Mouse (Mus musculus) neural tube, embryonic 10.5 days (tissue): ENCODE results near the gene Ano10.
"Not testable (repeated sequence)": the region's sequence is repeated elsewhere in the genome, so short reads cannot be mapped to it uniquely, and the experiment has no call there.

Experiments
- DNase-seq: peaks from one replicate; pipeline ENCODE4 v3.0.0-alpha.2; 2017; ENCODE audit warnings: low spot score; ENCODE audit errors: extremely low spot score

Gene Ano10

DNA sequence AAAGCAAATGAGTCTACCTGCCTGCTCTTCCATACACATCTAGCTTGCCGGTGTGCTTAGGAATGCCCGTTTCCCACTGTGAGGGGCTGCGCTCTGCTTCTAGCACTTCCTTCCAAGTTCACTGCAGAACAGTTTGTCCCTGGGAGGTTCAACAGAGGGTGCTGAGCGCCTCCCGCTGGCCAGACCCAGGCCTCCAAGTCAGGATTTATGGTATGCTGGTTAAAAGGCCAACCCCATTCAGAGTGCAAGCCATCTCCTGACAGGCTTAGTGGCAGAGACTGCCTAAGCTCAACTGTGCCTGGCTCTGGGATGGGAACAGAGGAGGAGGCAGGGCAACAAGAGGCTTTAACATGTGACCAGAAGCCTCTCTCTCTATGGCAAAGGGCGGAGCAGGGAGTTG, 95.0 kb downstream of the Ano10 start:
- peak; percentile 55 for DNase-seq

- DNase-seq: no peak
These were observed 95.6 kb downstream of the Ano10 start for GRCm38 (mm10) chr9:122198621-122199020.

- DNase-seq: no peak
These were observed 97.2 kb downstream of the Ano10 start for GRCm38 (mm10) chr9:122197021-122197420.

GRCm38 (mm10) chr9:122195042-122195682, 99.1 kb downstream of the Ano10 start:
- no peak for DNase-seq

GRCm38 (mm10) chr9:122193823-122194222, 100.4 kb downstream of the Ano10 start:
- no peak for DNase-seq

DNA sequence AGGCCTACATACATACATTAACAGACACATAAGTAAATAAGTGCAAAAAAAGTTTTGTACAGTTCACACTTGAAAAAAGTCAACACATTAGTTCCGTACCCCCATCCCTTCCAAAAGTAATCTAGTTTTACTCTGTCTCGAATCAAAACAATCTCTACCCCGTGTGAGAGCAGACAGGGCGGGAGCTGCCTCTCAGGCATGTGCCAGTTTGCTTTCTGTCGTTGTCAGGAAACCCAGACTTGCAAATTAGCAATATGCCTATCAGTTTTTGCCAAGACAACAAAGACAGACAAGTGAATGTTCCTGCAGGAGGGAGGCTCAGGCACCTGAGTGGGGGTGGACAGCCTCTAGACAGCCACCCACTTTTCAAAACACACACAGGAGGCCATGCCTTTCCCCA, 100.9 kb downstream of the Ano10 start:
- no peak for DNase-seq

DNA sequence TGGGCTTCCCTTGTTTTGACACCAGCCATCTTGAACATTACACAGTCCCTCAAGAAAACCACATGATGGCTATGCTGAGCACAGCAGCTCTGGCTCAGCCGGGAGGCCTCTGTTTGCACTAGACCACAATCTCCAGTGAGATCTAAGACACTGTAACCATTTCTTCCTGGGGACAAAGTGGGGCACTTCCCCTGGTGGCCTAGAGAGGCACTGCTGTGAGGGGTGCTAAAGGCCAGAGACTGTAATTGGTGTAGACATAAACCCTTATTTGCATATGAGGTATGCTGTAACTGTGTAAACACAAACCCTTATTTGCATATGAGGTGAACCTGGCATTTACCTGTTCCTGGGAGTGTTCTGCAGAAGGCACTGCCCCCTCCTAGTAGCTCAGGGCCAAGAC, 105.5 kb downstream of the Ano10 start:
- no peak for DNase-seq

GRCm38 (mm10) chr9:122187451-122187921, 106.7 kb downstream of the Ano10 start:
- DNase-seq: no peak

DNA sequence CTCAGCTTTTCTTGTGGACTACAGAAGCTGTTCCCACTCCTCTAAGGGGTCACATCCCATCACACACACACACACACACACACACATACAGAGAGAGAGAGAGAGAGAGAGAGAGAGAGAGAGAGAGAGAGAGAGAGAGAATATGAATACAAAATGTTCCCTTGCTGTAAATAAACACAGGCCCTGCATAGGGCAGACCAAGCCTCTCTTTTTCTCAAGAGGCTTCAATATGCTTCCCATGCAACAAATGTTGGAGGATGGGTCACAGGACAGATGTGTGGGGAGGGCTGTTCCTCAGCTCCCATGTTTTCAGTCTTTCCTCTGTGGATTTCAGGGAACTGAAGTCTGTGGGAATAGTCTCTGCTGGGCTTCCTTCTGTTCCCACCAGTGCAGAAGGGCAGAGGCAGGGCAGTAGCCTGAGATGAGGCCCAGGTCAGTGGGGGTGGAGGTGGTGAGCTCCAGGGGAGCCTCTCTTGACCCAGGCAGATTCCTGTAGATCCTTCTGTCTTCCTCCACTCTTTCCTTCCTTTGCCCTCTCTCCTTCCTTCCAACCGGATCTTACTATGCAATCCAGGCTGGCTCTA, 107.5 kb downstream of the Ano10 start:
- no peak for DNase-seq

GRCm38 (mm10) chr9:122185953-122186352, 108.3 kb downstream of the Ano10 start:
- no peak for DNase-seq

- peak; percentile 59 for DNase-seq
These were observed 109.2 kb downstream of the Ano10 start for GRCm38 (mm10) chr9:122185061-122185460.

GRCm38 (mm10) chr9:122184329-122184728, 109.9 kb downstream of the Ano10 start:
- DNase-seq: no peak

DNA sequence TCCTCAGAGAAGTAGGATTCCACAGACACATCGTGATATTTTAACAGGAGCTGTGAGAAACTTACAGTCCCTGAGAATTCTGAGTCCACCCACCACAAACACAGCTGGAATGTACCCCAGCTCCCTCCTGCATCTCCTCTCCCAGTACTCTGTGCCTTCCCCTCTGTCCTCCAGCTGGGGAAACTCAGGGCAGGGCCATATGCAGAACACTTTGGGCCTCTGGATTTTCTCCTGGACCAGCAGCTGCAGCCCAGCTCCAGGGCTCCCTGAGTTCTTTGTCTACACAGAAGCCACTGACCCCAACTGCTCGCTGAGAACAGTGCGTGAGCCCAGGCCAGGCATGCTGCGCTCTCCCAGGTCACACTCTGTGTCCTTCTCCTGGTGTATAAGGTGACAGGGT, 111.1 kb downstream of the Ano10 start:
- no peak for DNase-seq

DNA sequence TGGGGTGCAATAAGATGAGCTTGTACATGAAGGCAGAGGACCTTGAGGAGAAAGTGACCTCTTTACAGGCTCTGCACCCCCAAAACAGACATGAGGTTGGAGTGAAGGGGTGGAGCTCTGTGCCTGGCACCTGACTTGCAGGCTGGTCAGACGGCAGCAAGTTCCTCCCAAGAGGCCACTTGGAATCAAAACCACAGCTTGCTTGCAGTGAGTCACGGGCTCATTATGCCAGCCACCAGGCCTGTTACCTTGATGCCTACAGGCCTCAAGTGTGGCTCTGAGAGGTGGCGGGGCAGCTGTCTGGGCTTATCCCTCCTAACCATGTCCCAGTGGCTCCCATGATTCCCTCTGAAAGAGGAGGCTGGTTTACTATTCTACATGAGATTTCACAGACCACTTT, 114.1 kb downstream of the Ano10 start:
- no peak for DNase-seq

GRCm38 (mm10) chr9:122178427-122178826, 115.8 kb downstream of the Ano10 start:
- no peak for DNase-seq

DNA sequence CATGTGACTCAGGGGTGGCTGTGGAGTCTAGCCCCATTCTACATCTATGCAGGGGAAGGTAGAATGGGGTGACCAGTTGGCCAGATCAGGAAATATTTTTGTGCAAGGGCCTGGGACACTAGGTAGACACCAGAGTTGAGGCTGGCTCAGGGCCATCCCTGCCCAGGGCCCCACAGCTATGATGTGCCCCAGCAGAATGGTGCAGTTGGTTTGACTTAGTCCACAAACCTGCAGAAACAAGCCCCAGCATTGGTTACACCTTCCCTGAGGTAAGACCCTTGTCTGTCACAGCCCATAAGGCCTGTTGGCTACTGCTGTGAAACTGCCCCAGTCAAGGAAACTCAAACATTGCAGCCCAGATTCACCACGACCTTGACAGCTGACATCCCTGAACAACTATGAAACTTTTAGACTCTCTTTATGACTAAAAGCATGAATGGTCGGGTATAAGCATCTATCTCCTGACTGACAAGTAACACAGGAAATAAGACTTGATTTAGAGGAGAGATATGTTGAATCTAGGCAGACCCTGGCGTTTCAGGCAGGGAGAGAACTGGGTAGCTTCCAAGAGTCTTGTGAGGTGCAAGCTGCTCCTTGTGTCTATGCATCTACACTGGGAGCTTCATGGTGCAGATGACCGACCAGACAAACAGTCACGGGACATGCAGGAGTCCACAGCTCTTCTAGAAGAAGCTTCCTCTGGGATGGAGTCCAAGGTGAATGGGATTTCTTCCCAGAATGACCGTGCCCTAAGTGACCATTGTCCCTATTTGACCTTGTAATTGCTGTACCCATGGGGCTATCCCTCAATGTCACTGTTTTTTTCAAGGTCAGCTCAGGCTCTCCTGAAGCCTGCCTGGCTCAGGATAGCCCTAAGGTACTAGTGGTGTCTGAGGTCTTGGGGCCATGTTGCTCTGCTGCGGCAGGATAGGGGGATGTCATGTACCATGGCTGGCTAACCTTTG, 116.7 kb downstream of the Ano10 start:
- no peak for DNase-seq

DNA sequence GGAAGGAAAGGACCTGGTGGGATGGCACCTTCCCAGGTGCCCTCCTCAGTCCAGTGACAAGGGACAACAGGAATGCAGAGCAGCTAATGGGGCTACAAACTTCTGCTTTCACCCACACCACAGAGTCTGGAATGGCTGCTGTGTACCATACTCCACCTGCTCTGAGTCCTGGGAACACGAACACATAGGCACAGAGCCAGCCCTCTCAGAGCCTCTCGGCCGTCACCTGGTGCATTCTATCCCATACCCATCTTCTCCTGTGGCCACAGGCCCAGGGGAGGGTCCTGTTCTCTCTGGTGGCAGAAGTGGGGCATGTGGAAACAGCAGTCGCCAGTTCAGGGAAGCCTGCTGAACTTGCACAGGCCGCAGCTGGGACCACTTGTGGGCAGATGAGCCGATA, 119.5 kb downstream of the Ano10 start:
- DNase-seq: no peak

DNA sequence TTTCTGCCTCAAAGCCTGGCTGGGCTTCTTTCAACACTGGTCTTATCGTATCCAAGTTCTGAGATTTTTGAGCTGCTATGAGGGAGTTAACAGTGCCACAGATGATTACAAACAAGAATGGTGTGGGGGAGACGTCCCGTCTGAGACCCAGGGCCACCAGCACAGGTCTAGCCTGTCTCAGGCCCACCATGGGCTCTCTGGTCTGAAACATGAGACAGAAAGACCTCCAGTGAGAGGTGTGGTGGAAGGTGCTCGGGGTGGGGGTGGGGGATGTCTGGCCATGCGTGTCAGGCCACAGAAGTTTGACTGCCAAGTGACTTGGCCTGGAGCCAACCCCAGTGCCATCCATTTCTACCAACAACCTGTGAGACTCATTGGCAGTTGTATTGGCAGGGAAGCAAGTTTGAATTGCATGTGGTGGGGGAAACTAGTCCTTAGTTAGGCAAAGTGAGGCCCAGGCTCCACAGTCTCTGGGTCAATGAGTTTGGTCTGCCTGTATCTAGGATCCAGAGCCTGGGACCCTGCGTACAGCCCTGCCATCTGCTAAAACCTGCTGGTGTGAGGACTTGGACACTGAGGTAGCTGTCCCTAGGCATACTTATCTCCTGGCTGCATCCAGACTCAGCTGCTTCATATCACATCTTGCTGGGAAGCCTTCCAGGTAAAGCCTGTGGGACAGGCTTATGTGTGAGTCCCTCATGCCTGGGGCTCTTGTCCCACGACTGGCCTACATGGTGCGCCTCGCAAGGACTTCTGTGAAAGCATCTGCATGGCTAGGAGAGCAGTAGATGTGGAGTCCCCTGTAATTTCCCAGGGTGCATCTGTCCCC, 120.6 kb downstream of the Ano10 start:
- DNase-seq: no peak

GRCm38 (mm10) chr9:122172612-122173186, 121.5 kb downstream of the Ano10 start:
- DNase-seq: no peak

DNA sequence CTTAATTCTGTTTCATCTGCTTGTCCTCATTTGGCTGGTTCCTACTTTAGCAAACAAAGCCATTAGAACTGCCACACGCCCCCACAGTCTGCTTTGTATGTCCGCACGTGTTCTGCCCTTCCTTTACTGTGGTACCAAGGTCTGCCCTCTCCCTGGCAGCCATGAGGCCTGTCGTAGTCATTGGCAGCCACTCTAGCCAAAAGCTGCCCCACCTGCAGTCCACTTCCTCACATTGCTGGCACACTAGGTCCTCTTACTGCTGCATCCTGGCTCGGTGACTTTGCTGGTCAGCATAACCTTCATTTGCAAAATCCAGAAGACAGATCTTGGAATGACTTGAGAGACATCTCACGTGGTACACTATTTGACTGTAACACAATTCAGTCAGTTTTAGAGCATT, 124.3 kb downstream of the Ano10 start:
- no peak for DNase-seq

DNA sequence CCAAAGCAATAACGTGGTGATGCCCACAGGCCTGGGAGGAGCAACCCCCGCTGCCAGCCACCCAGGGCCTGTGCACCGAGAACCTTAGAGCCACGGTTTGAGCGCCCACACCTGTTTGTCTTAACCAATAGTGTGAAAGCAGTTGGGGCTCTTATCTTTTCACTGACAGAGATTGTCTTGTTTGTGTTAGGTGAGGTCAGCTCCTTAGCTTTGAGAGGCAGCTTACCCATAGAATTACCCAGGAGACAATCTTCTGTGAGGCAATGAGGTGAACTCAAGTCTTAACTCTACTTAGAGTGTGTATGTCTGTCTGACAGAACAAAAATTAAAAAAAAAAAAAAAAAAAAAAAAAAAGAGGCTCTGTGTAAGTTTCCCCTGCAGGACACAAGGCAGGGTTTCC, 126.5 kb downstream of the Ano10 start:
- not testable (repeated sequence) for DNase-seq
